Mouse (Mus musculus) megakaryocyte, embryonic 14.5 days (primary cell): ENCODE measurements around the gene Bdh2. TPM values are rescaled to one million over a fixed set of nuclear protein-coding genes. Genes with fewer than 3 reads are reported as not detected.

Experiments
- H3K27me3 ChIP-seq: replicated peaks from 2 replicates; pipeline ENCODE3; 2012; ENCODE audit warnings: inconsistent platforms
- H3K36me3 ChIP-seq: replicated peaks from 2 replicates; pipeline ENCODE3; 2012; ENCODE audit warnings: low read length, inconsistent platforms, mixed read lengths
- H3K4me1 ChIP-seq: 2 replicates; pipeline ENCODE4 v1.6.1; 2012; ENCODE audit warnings: inconsistent platforms
- H3K4me3 ChIP-seq: replicated peaks from 2 replicates; pipeline ENCODE3; 2012; ENCODE audit warnings: moderate library complexity, mild to moderate bottlenecking, inconsistent platforms
- H3K9me3 ChIP-seq: 2 replicates; pipeline ENCODE4 v1.6.1; 2012; ENCODE audit warnings: inconsistent platforms
- FLI1 ChIP-seq: IDR thresholded peaks from 2 replicates; pipeline ENCODE4 v1.6.1; 2012; ENCODE audit warnings: low read length, inconsistent platforms, mixed read lengths
- GATA1 ChIP-seq: IDR thresholded peaks from 3 replicates; pipeline ENCODE4 v1.6.1; 2012; ENCODE audit warnings: mixed read lengths, low read length, inconsistent platforms, borderline replicate concordance
- polyA plus RNA-seq: library from polyadenylated mRNA; stranded (reverse); fragments of >175 nt; gene quantifications from 2 replicates; pipeline ENCODE4 v1.2.3, GENCODE M21; 2012; ENCODE audit warnings: low replicate concordance; ENCODE audit not compliant: insufficient read depth

The Bdh2 gene
- polyA plus RNA-seq, 1 experiment: not detected

GRCm38 (mm10) chr3:135290249-135290894 lies 9.4 kb downstream of the Bdh2 start:
- H3K9me3 ChIP-seq: no peaks in the 10 kb centered on the region
- no peak for TF ChIP-seq GATA1
- TF ChIP-seq FLI1: no peak
- H3K4me3 ChIP-seq: no peak overlapping the region
- no peaks in the 10 kb centered on the region for H3K36me3 ChIP-seq
- peaks cover 7% of the 10 kb centered on the region for H3K27me3 ChIP-seq
- peaks cover 5% of the 10 kb centered on the region; the same call in 1 of the 2 replicates for H3K4me1 ChIP-seq

GRCm38 (mm10) chr3:135293703-135294102 lies 12.7 kb downstream of the Bdh2 start:
- Histone ChIP-seq H3K36me3 (no peaks in the 10 kb centered on the region), H3K9me3 (no peaks in the 10 kb centered on the region), H3K27me3 (peaks cover 7% of the 10 kb centered on the region), H3K4me1 (peaks cover 5% of the 10 kb centered on the region; the same call in 1 of the 2 replicates), H3K4me3 (no peak overlapping the region)
- TF ChIP-seq FLI1: no peak
- TF ChIP-seq GATA1: no peak

- no peak for TF ChIP-seq FLI1
- no peak for TF ChIP-seq GATA1
- H3K36me3 ChIP-seq: no peaks in the 10 kb centered on the region
- H3K9me3 ChIP-seq: no peaks in the 10 kb centered on the region
- H3K27me3 ChIP-seq: peaks cover 7% of the 10 kb centered on the region
- peaks cover 5% of the 10 kb centered on the region; the same call in 1 of the 2 replicates for H3K4me1 ChIP-seq
- no peak overlapping the region for H3K4me3 ChIP-seq
Observed at GRCm38 (mm10) chr3:135295559-135295958, 14.5 kb downstream of the Bdh2 start.

DNA sequence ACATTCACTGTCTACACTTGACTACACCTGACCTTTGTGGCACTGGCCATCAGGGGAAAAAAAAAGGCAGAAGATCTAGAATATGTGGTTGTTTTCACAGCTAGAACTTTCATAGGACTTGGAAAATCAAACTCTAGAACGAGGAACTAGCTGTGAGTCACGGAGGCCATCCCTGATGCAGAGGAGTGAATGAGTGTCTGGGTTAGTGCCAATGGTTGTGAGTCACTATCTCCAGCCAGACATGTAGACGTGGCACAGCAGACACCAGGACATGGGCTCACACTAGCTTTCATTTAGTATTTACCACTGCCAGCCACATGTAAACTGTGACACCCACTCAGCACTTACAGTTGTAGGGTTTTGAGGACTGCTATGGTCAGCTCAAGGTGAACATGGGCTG lies 17.5 kb downstream of the Bdh2 start:
- Histone ChIP-seq H3K4me3 (no peak overlapping the region), H3K9me3 (no peaks in the 10 kb centered on the region), H3K36me3 (no peaks in the 10 kb centered on the region), H3K27me3 (peaks cover 8% of the 10 kb centered on the region), H3K4me1 (peaks cover 5% of the 10 kb centered on the region; the same call in 1 of the 2 replicates)
- TF ChIP-seq FLI1 (no peak), GATA1 (no peak)

- Histone ChIP-seq H3K9me3 (no peaks in the 10 kb centered on the region), H3K4me3 (no peak overlapping the region), H3K27me3 (peaks cover 4% of the 10 kb centered on the region), H3K36me3 (no peaks in the 10 kb centered on the region), H3K4me1 (peaks cover under 1% of the 10 kb centered on the region; the same call in 1 of the 2 replicates)
- no peak for TF ChIP-seq GATA1
- no peak for TF ChIP-seq FLI1
Observed at GRCm38 (mm10) chr3:135300081-135300480, 19.1 kb downstream of the Bdh2 start.

- Histone ChIP-seq H3K27me3 (peaks cover 21% of the 10 kb centered on the region), H3K4me1 (peaks cover 8% of the 10 kb centered on the region), H3K36me3 (no peaks in the 10 kb centered on the region), H3K9me3 (peaks cover 4% of the 10 kb centered on the region; the same call in 1 of the 2 replicates), H3K4me3 (no peak overlapping the region)
- no peak for TF ChIP-seq GATA1
- no peak for TF ChIP-seq FLI1
Observed at GRCm38 (mm10) chr3:135304060-135304459, 23.0 kb downstream of the Bdh2 start.

DNA sequence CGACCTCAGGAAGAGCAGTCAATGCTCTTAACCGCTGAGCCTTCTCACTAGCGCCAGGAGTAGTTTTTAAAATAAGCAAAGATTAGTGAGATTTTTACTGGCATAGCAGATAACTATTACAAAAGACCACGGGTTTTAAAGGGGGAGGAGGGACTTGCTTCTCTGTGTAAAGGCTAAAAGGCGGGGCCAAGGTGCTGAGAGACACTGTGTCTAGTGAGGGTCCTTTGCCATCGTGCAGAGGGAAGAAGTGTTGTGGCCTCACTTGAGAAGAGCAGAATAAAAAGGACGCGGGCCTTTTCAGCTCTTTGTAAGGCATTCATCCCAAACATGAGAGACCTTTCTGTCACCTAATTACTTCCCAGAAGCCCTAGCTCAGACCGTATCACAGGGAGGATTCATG lies 23.5 kb downstream of the Bdh2 start:
- peaks cover 4% of the 10 kb centered on the region; the same call in 1 of the 2 replicates for H3K9me3 ChIP-seq
- peaks cover 22% of the 10 kb centered on the region for H3K27me3 ChIP-seq
- H3K4me1 ChIP-seq: peaks cover 8% of the 10 kb centered on the region
- TF ChIP-seq GATA1 (no peak), FLI1 (no peak)
- H3K4me3 ChIP-seq: no peak overlapping the region
- no peaks in the 10 kb centered on the region for H3K36me3 ChIP-seq

GRCm38 (mm10) chr3:135307411-135308259 lies 26.6 kb downstream of the Bdh2 start, which contains the start of gene Slc9b2:
Gene Slc9b2 (plus strand): TSS chr3:135307700.
- Histone ChIP-seq H3K27me3 (peaks cover 21% of the 10 kb centered on the region), H3K4me1 (peaks cover 8% of the 10 kb centered on the region), H3K36me3 (no peaks in the 10 kb centered on the region), H3K9me3 (peaks cover 4% of the 10 kb centered on the region; the same call in 1 of the 2 replicates), H3K4me3 (peak within 1 kb of the TSS; percentile 88)
- no peak for TF ChIP-seq GATA1
- TF ChIP-seq FLI1: no peak

DNA sequence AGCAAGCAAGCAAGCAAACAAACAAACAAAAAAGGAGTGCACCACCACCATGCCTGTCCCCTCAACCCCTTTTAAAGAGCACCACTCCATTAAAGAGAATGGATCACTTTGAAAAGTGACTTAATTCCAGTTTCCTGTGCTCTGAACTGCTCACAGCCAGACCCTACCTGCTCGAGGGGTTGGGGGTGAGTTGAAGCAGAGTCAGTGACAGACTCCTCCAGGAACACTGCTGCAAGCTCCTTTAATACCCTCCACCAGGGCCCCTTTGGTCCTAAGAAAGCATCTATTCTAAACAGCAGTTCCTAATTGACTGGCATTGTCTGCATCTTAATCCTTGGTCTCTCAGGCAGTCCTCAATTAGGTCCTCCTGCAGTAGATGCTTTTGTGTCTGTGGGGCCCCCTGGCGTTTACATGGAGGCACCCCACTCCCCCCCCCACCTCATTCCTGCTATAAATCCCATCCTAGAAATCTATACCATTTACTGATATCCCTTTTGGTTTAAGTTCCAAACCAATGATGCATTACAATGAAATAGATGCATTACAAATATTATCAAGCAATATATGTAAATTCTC lies 32.0 kb downstream of the Bdh2 start:
- no peak for TF ChIP-seq FLI1
- no peak for TF ChIP-seq GATA1
- no peaks in the 10 kb centered on the region for H3K36me3 ChIP-seq

More for the DNA sequence above, 32.0 kb downstream of the Bdh2 start:
- Histone ChIP-seq H3K27me3 (peaks cover 8% of the 10 kb centered on the region), H3K4me1 (peaks cover under 1% of the 10 kb centered on the region; the same call in 1 of the 2 replicates), H3K4me3 (no peak overlapping the region), H3K9me3 (peaks cover 13% of the 10 kb centered on the region)
